Mouse (Mus musculus): ENCODE data around the gene Msantd1. TPM values are rescaled to one million over a fixed set of nuclear protein-coding genes. Genes with fewer than 3 reads are reported as not detected.
A peak's percentile ranks its signal among the peaks of the same experiment; 100 is the strongest.

Gene Msantd1
- polyA plus RNA-seq, 1 experiment from 2014 or later, result 2.3 TPM

DNA sequence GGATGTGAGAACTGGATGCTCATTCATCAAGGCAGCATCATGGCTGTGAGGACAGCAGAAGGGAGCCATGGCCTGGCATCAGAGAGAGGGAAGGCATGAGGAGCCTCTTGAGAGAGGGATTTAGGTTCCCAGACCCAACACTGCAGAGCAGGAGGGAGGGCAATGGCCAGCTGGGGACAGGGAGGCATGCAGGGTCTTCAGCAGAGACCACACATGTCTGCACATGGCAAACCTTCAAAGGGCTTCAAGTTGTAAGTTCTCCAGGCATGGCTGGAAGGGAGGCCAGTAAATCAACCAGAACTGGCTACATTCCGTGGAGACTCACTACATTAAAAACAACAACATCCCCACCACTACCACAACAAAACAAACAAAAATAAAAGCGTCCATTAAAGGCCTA lies 23.3 kb downstream of the Msantd1 start:
- no peak overlapping the region for H3K27ac ChIP-seq
- ATAC-seq (ENCODE audit: low FRiP score, low read depth), result no peak
- WGBS, result 58% methylated on average over 2 of the region's 2 CpGs

DNA sequence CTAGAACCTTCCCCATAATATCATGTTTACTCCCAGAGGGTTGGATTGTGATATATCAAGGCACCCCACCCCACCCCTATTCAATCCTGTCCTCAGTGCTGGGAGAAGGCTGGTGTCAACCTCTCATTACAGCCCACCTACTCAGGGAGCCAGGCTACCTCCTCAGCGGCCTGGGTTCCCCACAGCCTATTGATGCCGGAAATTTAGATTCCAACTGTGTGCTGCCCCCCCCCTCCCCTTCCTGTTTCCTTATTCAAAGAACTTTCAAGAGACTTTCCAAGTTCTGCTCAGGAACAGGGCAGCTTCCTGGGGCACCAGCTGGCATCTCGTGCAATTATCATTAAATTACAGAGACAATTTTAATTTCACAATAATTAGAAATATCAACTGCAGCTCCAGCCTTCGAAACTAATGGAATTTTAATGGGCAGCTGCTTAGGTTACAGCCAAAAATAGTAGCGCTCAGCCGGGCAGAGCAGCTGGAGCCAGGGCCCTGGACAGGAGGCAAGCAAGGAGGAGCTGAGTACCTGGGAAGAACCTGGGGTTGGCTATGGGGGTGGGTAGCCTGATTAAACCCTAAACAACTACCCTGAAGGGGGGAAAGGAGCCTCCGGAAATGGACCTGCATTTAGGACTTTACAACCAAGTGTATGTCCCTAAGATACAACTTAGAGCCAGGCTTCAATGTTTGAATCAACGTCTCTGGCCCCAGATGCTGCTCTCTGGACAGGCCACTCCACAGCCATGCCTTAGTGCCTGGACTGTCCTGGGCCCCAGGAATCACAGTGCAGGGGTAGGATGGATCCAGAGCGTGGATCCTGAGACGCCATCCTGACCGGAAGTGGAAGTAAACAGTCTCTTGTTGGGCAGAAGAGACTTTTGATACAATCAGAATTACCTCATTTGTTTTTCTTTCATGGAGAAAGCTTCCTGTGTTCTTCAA lies 24.0 kb downstream of the Msantd1 start:
- Histone ChIP-seq H3K9me3 (no peaks in the 10 kb centered on the region), H3K4me2 (replicated peaks) (no peak overlapping the region), H3K27me3 (replicated peaks) (no peaks in the 10 kb centered on the region), H3K36me3 (no peaks in the 10 kb centered on the region), H3K4me1 (peaks cover 12% of the 10 kb centered on the region), H3K4me3 (no peak overlapping the region), H3K9ac (no peak overlapping the region), H3K27ac (no peak overlapping the region)
- 56% methylated on average over 11 of the region's 11 CpGs for WGBS
- ATAC-seq (ENCODE audit: low FRiP score, low read depth), result no peak

More for the DNA sequence above, 23.3 kb downstream of the Msantd1 start:
- H3K27me3 ChIP-seq (replicated peaks), result no peaks in the 10 kb centered on the region
- H3K4me1 ChIP-seq, result peaks cover 12% of the 10 kb centered on the region
- H3K4me3 ChIP-seq, result no peak overlapping the region
- H3K36me3 ChIP-seq, result no peaks in the 10 kb centered on the region
- H3K4me2 ChIP-seq (replicated peaks), result no peak overlapping the region
- H3K9ac ChIP-seq, result no peak overlapping the region
- H3K9me3 ChIP-seq, result no peaks in the 10 kb centered on the region

DNA sequence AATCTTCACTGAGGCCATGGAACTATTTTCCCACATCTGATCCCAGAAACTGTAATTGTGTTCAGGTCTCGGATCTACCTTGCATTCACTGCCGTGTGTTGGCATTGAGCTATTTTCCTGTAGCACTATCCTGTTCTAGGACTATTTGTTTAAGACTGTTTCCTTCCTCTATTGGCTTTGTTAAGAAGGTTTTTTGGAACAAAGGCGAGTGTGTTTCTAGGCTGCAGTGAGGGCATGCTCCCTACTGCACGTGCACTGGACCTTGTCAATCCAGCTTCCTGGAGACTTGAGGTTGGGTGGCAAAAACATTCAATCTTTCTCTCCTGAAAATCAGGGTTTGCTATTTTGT lies 24.6 kb downstream of the Msantd1 start:
- 40% methylated on average over 4 of the region's 4 CpGs for WGBS
- no peak overlapping the region for H3K27ac ChIP-seq
- H3K4me1 ChIP-seq, result peaks cover 12% of the 10 kb centered on the region
- no peak overlapping the region for H3K4me3 ChIP-seq
- H3K4me2 ChIP-seq (replicated peaks), result no peak overlapping the region
- H3K36me3 ChIP-seq, result no peaks in the 10 kb centered on the region
- no peak for ATAC-seq (ENCODE audit: low FRiP score, low read depth)
- no peaks in the 10 kb centered on the region for H3K27me3 ChIP-seq (replicated peaks)
- H3K9ac ChIP-seq, result no peak overlapping the region
- no peaks in the 10 kb centered on the region for H3K9me3 ChIP-seq

DNA sequence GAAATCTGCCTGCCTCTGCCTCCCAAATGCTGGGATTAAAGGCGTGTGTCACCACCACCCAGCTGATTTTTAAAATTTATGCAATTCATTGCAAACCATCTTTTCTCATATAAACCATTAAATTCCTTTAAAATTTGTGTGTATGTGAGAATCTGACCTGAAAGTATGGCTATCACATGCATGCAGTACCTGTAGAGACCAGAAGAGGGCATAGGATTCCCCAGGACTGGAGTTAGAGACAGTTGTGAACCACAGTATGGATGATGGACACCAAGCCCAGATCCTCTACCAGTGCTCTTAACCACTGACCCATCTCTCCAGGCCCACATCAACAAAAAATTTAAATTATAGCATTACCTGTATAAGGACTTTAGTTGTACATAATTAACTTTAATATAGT lies 25.6 kb downstream of the Msantd1 start:
- no peaks in the 10 kb centered on the region for H3K36me3 ChIP-seq
- no peak overlapping the region for H3K4me3 ChIP-seq
- peaks cover 12% of the 10 kb centered on the region for H3K4me1 ChIP-seq
- 91% methylated on average over 1 of the region's 1 CpGs for WGBS
- H3K27ac ChIP-seq, result no peak overlapping the region
- no peak for ATAC-seq (ENCODE audit: low FRiP score, low read depth)
- H3K9ac ChIP-seq, result no peak overlapping the region
- no peaks in the 10 kb centered on the region for H3K27me3 ChIP-seq (replicated peaks)
- H3K9me3 ChIP-seq, result no peaks in the 10 kb centered on the region
- no peak overlapping the region for H3K4me2 ChIP-seq (replicated peaks)

DNA sequence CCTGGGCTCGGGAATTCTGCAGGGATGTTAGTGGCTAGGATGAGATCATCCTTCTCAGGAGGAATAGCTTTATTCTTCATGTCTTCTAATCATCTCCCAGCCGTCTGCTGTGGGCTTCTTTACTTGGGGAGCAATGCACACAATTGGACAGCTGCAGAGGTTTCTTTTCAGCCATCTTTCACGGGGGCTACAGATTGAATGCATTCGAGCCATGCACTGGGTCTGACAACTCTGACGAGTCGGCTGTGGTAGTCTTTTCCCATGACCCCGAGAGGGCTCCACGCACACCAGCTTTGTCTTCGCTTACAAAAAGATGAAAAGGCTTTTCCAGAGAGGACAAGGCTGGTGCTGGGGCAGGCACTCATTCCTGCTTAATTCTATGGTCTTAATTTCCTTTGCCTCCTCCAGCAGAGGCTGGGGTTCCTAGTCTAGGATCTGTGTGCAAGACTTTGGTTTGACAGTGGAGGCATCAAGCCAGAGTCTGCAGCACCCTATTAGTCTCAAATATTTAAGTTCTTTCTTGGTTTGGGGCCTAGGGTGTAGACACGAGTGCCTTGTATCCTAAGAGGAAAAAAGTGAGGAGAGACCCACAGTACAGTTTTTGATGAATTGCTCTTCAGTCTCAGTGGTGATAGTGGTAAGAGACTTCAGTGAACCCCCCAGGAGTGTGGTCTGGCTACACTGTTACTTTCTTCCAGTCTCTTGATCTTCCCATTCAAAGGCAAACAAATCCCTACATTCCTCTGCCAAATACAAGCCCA lies 34.1 kb downstream of the Msantd1 start:
- peak; percentile 77 for ATAC-seq (ENCODE audit: low FRiP score, low read depth)
- Histone ChIP-seq H3K4me2 (replicated peaks) (no peak overlapping the region), H3K27me3 (replicated peaks) (no peaks in the 10 kb centered on the region), H3K9me3 (no peaks in the 10 kb centered on the region), H3K9ac (no peak overlapping the region), H3K36me3 (no peaks in the 10 kb centered on the region), H3K4me3 (no peak overlapping the region), H3K27ac (peak overlapping the region; percentile 12; the same call in 1 of the 2 replicates), H3K4me1 (no peaks in the 10 kb centered on the region; the same call in 1 of the 2 replicates)
- WGBS, result 21% methylated on average over 10 of the region's 10 CpGs

DNA sequence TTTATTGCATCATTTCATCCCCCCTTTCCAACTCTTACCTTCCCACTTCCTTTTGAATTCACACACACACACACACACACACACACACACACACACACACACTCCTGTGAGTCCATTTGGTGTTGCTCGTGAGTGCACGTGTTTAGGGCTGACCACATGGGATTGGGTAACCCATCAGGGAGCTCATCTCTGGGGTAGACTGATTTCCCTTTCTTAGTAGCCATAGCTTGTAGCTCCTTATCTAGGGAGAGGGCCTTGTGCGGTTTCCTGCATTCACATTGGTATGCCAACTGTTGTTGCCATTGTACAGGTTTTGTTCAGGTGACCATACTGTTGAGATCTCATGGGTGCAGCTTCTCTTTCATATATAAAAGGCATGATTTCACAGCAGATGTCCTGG lies 35.6 kb downstream of the Msantd1 start:
- no peak overlapping the region for H3K4me2 ChIP-seq (replicated peaks)
- ATAC-seq (ENCODE audit: low FRiP score, low read depth), result no peak
- H3K4me1 ChIP-seq, result no peaks in the 10 kb centered on the region; the same call in 1 of the 2 replicates
- H3K9ac ChIP-seq, result no peak overlapping the region
- H3K27ac ChIP-seq, result no peak overlapping the region
- 82% methylated on average over 3 of the region's 3 CpGs for WGBS
- no peaks in the 10 kb centered on the region for H3K9me3 ChIP-seq
- H3K36me3 ChIP-seq, result no peaks in the 10 kb centered on the region
- H3K4me3 ChIP-seq, result no peak overlapping the region
- no peaks in the 10 kb centered on the region for H3K27me3 ChIP-seq (replicated peaks)

DNA sequence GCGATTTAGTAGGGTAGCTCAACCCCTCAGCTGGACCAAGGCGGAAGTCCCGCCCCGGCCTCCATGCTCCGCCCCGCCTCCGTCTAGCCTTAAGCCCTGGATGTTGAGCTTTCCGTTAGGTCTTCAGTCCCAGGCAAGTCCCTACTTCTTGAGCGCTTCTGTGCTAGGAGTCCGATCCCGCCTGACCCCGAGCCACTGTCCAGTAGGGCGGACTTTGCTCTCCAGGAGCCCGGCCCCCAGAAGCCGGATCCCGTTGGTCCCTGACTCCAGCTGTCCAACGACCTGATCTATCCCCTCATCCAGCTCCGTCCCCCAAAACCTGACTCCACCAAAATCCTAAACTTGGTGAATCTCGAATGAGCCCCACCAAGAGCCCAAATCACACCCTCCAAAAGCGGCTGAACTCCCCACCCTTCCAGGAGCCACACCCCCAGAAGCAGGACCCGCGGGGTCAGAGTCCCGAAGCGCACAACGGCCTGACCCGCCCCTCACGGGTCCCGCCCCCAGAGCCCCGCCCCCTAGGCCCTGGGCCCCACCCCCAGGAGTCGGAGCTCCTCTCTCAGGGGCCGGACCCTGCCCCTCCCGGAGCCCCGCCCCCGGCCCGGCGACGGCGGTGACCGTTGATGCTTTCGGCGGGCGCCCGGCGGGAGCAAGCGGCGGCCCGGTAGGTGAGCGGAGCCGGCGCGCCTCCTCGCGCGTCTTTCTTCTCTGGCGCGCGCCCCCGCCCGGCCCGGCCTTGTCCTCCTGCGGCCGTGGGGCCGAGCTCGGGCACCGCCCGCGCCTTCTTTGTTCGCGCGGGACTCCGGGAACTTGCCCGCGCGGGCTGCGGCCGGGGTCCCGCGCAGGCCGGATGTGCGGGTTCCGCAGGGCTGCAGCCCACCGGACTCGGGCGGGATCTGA lies 41.3 kb downstream of the Msantd1 start, which contains the start of gene Rgs12:
Rgs12 (plus strand) TSS at position 585 of the 900 bp plus-strand sequence.
- Histone ChIP-seq H3K27ac (peak within 1 kb of the TSS; percentile 75), H3K4me2 (replicated peaks) (peak within 1 kb of the TSS; percentile 78), H3K4me1 (peaks cover 18% of the 10 kb centered on the region), H3K9ac (peak within 1 kb of the TSS; percentile 90), H3K9me3 (no peaks in the 10 kb centered on the region), H3K36me3 (peaks cover 10% of the 10 kb centered on the region), H3K27me3 (replicated peaks) (no peaks in the 10 kb centered on the region), H3K4me3 (peak within 1 kb of the TSS; percentile 89)
- ATAC-seq (ENCODE audit: low FRiP score, low read depth), result peak; percentile 91
- under 1% methylated on average over 76 of the region's 84 CpGs for WGBS

DNA sequence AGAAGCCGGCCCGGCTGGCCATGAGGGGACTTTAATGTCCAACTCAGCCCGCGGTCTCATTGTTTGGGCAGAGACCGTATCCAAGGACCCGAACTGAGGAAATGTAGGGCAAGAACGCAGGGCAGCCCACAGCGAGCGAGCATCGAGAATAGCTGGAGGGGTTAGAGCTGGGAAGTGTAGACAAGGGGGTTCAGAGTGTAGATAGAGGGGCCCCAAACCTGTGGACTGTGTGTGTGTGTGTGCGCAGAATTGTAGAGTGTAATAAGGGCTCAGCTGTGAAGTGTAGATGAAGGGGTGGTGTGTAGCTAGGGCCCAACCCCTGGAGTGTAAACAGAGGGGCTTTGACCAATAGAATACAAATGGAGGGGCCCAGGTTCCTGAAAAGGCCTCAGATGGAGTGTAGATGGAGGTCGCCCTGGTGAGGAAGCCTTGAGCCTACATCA lies 42.0 kb downstream of the Msantd1 start:
- H3K9ac ChIP-seq, result peak overlapping the region; percentile 90
- no peaks in the 10 kb centered on the region for H3K9me3 ChIP-seq
- under 1% methylated on average over 12 of the region's 12 CpGs for WGBS
- H3K4me3 ChIP-seq, result peak overlapping the region; percentile 89
- peak; percentile 59 for ATAC-seq (ENCODE audit: low FRiP score, low read depth)
- peaks cover 23% of the 10 kb centered on the region for H3K4me1 ChIP-seq
- peak overlapping the region; percentile 78 for H3K4me2 ChIP-seq (replicated peaks)
- H3K36me3 ChIP-seq, result peaks cover 10% of the 10 kb centered on the region
- no peaks in the 10 kb centered on the region for H3K27me3 ChIP-seq (replicated peaks)
- H3K27ac ChIP-seq, result peak overlapping the region; percentile 75

DNA sequence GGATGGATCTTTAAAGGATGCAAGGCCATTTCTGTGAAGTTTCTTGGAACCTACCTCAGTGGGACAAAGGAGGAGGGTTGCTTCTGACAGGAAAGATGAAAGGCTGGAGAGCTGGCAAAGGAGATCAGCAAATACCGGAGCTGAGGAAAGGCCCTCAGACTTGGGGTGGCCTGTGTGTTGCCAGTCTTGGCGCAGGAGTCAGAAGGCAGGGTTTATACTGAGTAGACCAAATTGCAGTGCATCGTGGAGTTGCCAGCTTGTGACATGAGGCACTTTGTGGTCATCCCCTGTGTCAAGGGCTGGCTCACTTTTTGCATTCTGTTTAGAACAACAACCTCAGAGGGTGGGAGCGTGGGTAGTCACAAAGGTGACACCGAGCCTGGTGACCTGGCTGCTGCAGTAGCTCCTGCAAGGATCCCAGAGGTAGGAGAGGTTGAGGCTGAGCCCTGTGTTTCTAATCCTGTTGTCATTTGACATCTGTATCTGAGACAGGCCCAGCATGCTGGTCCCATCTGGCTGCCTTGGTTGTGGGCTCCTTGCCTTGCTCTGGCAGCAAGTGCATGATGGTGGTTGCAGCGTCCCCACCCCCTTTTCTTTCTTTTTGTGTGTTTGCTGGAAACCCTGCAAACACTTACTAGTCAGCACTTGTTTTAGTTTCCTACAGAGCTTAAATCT lies 42.8 kb downstream of the Msantd1 start:
- no peak for ATAC-seq (ENCODE audit: low FRiP score, low read depth)
- H3K4me1 ChIP-seq, result peaks cover 32% of the 10 kb centered on the region
- peak overlapping the region; percentile 78 for H3K4me2 ChIP-seq (replicated peaks)
- H3K36me3 ChIP-seq, result peaks cover 10% of the 10 kb centered on the region
- peak overlapping the region; percentile 90 for H3K9ac ChIP-seq
- H3K27me3 ChIP-seq (replicated peaks), result no peaks in the 10 kb centered on the region
- H3K9me3 ChIP-seq, result no peaks in the 10 kb centered on the region
- WGBS, result 75% methylated on average over 6 of the region's 6 CpGs
- H3K4me3 ChIP-seq, result peak overlapping the region; percentile 89
- H3K27ac ChIP-seq, result no peak overlapping the region

DNA sequence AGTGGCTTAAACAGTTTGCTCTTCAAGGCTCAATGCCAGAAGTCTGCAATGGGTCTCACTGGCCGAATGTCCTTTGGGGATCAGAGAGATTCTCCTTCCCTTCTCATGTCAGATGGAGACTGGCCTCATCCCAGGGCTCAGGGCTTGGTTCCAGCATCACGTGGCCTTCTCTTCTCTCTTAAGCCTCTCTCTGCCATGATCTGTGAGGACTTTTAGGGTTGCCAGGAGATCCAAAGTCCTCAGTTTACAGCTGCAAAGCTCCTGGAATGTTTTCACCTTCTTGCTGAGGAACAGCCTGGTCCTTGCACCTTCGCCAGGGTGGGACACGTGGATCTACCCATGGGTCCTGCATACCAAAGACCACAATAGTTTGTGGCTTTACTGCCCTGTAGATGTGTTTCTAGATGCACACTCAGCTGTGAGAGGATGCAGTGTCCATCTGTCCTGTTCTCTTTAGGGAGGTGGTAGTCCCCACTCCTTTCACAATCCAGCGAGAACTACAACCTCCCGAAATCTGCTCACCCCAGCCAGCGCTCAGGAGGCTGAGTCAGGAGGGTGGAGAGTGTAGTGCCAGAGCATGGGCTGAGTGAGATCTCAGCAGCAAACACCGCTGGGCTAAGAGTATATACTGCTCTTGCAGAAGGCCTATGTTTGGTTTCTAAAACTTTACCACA lies 43.5 kb downstream of the Msantd1 start:
- Histone ChIP-seq H3K4me2 (replicated peaks) (peak overlapping the region; percentile 78), H3K9ac (peak overlapping the region; percentile 90; the same call in 1 of the 2 replicates), H3K36me3 (peaks cover 10% of the 10 kb centered on the region), H3K4me3 (no peak overlapping the region), H3K27ac (no peak overlapping the region), H3K4me1 (peaks cover 35% of the 10 kb centered on the region), H3K9me3 (no peaks in the 10 kb centered on the region), H3K27me3 (replicated peaks) (no peaks in the 10 kb centered on the region)
- ATAC-seq (ENCODE audit: low FRiP score, low read depth), result no peak
- WGBS, result 97% methylated on average over 8 of the region's 8 CpGs

DNA sequence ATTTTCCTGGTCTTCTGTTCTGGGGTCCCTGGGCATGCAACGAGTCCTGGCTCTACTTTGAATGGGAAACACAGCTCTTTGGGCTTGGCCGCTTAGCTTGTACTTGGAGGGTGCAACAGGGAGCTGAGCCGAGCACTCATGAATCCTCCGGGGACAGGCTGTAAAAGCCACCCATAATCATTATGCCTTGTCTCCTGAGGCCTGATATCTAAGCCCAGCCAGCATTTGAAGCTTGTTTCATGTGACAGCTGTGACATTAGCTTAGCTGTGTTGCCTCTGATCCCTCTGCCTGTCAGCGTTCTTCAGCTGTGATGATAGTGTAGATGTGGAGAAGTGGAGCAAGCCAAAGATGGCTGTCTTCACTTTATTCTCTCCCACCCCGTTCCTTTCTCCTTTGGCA lies 46.7 kb downstream of the Msantd1 start:
- Histone ChIP-seq H3K27me3 (replicated peaks) (no peaks in the 10 kb centered on the region), H3K4me3 (no peak overlapping the region), H3K9me3 (no peaks in the 10 kb centered on the region), H3K27ac (no peak overlapping the region), H3K9ac (no peak overlapping the region), H3K4me1 (peaks cover 35% of the 10 kb centered on the region), H3K36me3 (peaks cover 10% of the 10 kb centered on the region), H3K4me2 (replicated peaks) (no peak overlapping the region)
- ATAC-seq (ENCODE audit: low FRiP score, low read depth), result no peak
- WGBS, result 67% methylated on average over 6 of the region's 6 CpGs

All from neural tube, embryonic 12.5 days (tissue).